Mouse (Mus musculus) liver, postnatal 0 days (tissue): ENCODE results near the gene Pbxip1.

ENCODE experiments used
- CTCF ChIP-seq: sonication (generic); IDR thresholded peaks from 2 replicates; pipeline ENCODE4 v1.5.1; 2016; ENCODE audit warnings: antibody characterized with exemption, low read depth
- EP300 ChIP-seq: IDR thresholded peaks from 2 replicates; pipeline ENCODE4 v1.6.1; 2016; ENCODE audit warnings: antibody characterized with exemption, low read depth, mild to moderate bottlenecking

DNA sequence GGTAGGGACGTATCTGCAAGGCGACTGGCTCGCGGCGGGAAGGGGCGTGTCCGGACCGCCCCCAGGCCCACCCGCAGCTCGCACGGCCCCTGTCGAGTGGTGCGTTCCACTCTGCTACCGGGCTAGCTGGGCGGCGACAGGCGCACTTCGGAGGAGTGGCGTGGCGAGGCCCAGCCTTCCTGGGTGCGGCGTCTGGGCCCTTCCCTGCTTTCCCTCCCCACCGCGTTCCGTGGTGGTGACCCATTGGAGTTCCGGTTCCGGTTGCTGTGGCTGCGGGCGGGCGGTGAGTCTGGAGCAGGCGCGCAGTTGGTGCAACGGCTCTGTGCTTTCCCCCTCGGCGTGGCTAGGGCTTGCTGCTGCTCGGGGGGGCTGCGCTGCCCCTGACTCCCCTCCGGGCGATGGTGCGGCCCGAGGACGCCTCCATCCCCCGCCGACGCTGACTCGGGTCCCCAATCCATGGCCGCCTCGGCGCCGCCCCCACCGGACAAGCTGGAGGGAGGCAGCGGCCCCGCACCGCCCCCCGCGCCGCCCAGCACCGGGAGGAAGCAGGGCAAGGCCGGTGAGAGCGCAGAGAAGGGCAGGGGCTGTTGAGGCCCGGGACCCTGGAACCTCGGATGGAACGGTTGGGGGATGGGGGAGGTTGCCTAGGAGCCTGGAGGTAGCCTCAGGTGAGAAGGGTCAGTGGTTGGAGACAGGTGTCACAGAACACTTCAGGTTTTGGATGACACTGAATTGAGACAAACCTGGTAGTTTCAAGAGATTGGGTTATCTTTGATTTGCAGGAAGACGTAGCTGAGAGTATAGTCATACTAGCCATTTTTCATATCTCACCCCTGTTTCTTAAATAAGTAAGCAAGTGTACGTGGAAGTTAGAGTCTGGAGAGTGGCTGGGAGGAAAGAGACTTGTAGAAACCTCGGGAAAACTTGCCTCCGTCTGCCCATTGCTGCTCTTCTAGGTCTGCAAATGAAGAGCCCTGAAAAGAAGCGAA, 6.0 kb upstream of the Pbxip1 start, which contains the start of gene Pygo2:
- TF ChIP-seq CTCF (no peak), EP300 (no peak)
